Mouse (Mus musculus): Measurements from ENCODE around the gene Pld1. TPM values are rescaled to one million over a fixed set of nuclear protein-coding genes. Genes with fewer than 3 reads are reported as not detected.

Pld1 gene
- 3.1 and 4.2 TPM in 2 replicates for polyA plus RNA-seq (2016; fragmentation: Nextera tagmentation; extraction: Ambion mirVana)

GRCm38 (mm10) chr3:27938381-27939323, at the start of gene Pld1:
Gene Pld1 (plus strand): TSS chr3:27938695.
- Histone ChIP-seq H3K27ac (peak within 1 kb of the TSS; percentile 8; the same call in 1 of the 2 replicates), H3K9me3 (no peaks in the 10 kb centered on the region), H3K27me3 (no peaks in the 10 kb centered on the region; the same call in 1 of the 2 replicates), H3K4me1 (0 out of 2 replicates have a peak, but pooled peaks cover 11% of the 10 kb centered on the region), H3K4me2 (replicated peaks) (peak within 1 kb of the TSS; percentile 98), H3K36me3 (no peaks in the 10 kb centered on the region), H3K9ac (peak within 1 kb of the TSS; percentile 66), H3K4me3 (peak within 1 kb of the TSS; percentile 56)
- ATAC-seq (ENCODE audit: insufficient number of reproducible peaks, insufficient read depth, low FRiP score, low TSS enrichment), result peak; percentile 77
- under 1% methylated on average over 60 of the region's 68 CpGs for WGBS

GRCm38 (mm10) chr3:27896318-27896892, 42.1 kb upstream of the Pld1 start, which contains the start of gene Tmem212:
Gene Tmem212 (minus strand): TSS chr3:27896368.
- Histone ChIP-seq H3K4me3 (no peak within 1 kb of the TSS), H3K4me1 (peaks cover 16% of the 10 kb centered on the region), H3K27me3 (no peaks in the 10 kb centered on the region), H3K27ac (0 out of 2 replicates have a peak within 1 kb of the TSS, but pooled peaks have one; percentile 46), H3K9me3 (no peaks in the 10 kb centered on the region), H3K36me3 (no peaks in the 10 kb centered on the region), H3K4me2 (replicated peaks) (no peak within 1 kb of the TSS), H3K9ac (no peak within 1 kb of the TSS)
- ATAC-seq (ENCODE audit: insufficient number of reproducible peaks, insufficient read depth, low FRiP score, low TSS enrichment), result no peak
- WGBS, result 50% methylated on average over 8 of the region's 8 CpGs

GRCm38 (mm10) chr3:27898178-27898577, 40.3 kb upstream of the Pld1 start:
- H3K4me2 ChIP-seq (replicated peaks), result no peak overlapping the region
- no peak for ATAC-seq (ENCODE audit: insufficient number of reproducible peaks, insufficient read depth, low FRiP score, low TSS enrichment)
- no peak overlapping the region for H3K27ac ChIP-seq
- H3K27me3 ChIP-seq, result no peaks in the 10 kb centered on the region
- no peaks in the 10 kb centered on the region for H3K9me3 ChIP-seq
- 72% methylated on average over 10 of the region's 10 CpGs for WGBS
- peaks cover 16% of the 10 kb centered on the region for H3K4me1 ChIP-seq
- no peak overlapping the region for H3K4me3 ChIP-seq
- no peak overlapping the region for H3K9ac ChIP-seq
- H3K36me3 ChIP-seq, result no peaks in the 10 kb centered on the region

GRCm38 (mm10) chr3:27899012-27899726, 39.3 kb upstream of the Pld1 start:
- Histone ChIP-seq H3K4me1 (peaks cover 16% of the 10 kb centered on the region), H3K4me2 (replicated peaks) (no peak overlapping the region), H3K9ac (no peak overlapping the region), H3K36me3 (no peaks in the 10 kb centered on the region), H3K9me3 (no peaks in the 10 kb centered on the region), H3K4me3 (no peak overlapping the region), H3K27me3 (no peaks in the 10 kb centered on the region), H3K27ac (no peak overlapping the region)
- WGBS, result 57% methylated on average over 13 of the region's 13 CpGs
- ATAC-seq (ENCODE audit: insufficient number of reproducible peaks, insufficient read depth, low FRiP score, low TSS enrichment), result no peak

GRCm38 (mm10) chr3:27901846-27902245, 36.6 kb upstream of the Pld1 start:
- WGBS, result 94% methylated on average over 6 of the region's 6 CpGs
- H3K36me3 ChIP-seq, result no peaks in the 10 kb centered on the region
- no peak overlapping the region for H3K27ac ChIP-seq
- H3K27me3 ChIP-seq, result no peaks in the 10 kb centered on the region
- no peak overlapping the region for H3K4me3 ChIP-seq
- ATAC-seq (ENCODE audit: insufficient number of reproducible peaks, insufficient read depth, low FRiP score, low TSS enrichment), result no peak
- peaks cover 13% of the 10 kb centered on the region for H3K4me1 ChIP-seq
- H3K9me3 ChIP-seq, result no peaks in the 10 kb centered on the region
- no peak overlapping the region for H3K4me2 ChIP-seq (replicated peaks)
- no peak overlapping the region for H3K9ac ChIP-seq

GRCm38 (mm10) chr3:27904659-27905330, 33.7 kb upstream of the Pld1 start:
- no peak for ATAC-seq (ENCODE audit: insufficient number of reproducible peaks, insufficient read depth, low FRiP score, low TSS enrichment)
- no peaks in the 10 kb centered on the region for H3K27me3 ChIP-seq
- no peak overlapping the region for H3K4me2 ChIP-seq (replicated peaks)
- no peaks in the 10 kb centered on the region for H3K36me3 ChIP-seq
- no peaks in the 10 kb centered on the region for H3K4me1 ChIP-seq
- no peak overlapping the region for H3K27ac ChIP-seq
- no peak overlapping the region for H3K9ac ChIP-seq
- WGBS, result 71% methylated on average over 13 of the region's 13 CpGs
- H3K9me3 ChIP-seq, result no peaks in the 10 kb centered on the region
- no peak overlapping the region for H3K4me3 ChIP-seq

- H3K4me3 ChIP-seq, result no peak overlapping the region
- WGBS, result 68% methylated on average over 7 of the region's 7 CpGs
- ATAC-seq (ENCODE audit: insufficient number of reproducible peaks, insufficient read depth, low FRiP score, low TSS enrichment), result peak; percentile 52; the same call in 1 of the 2 replicates
- no peak overlapping the region for H3K4me2 ChIP-seq (replicated peaks)
- H3K36me3 ChIP-seq, result no peaks in the 10 kb centered on the region
- H3K27me3 ChIP-seq, result no peaks in the 10 kb centered on the region
- H3K27ac ChIP-seq, result no peak overlapping the region
- H3K9me3 ChIP-seq, result no peaks in the 10 kb centered on the region
- no peaks in the 10 kb centered on the region for H3K4me1 ChIP-seq
- no peak overlapping the region for H3K9ac ChIP-seq
Measured at GRCm38 (mm10) chr3:27906647-27907209, 31.8 kb upstream of the Pld1 start.

- no peaks in the 10 kb centered on the region for H3K9me3 ChIP-seq
- no peak overlapping the region for H3K4me3 ChIP-seq
- H3K36me3 ChIP-seq, result no peaks in the 10 kb centered on the region
- no peak overlapping the region for H3K4me2 ChIP-seq (replicated peaks)
- no peaks in the 10 kb centered on the region for H3K27me3 ChIP-seq
- no peak overlapping the region for H3K9ac ChIP-seq
- WGBS, result 80% methylated on average over 2 of the region's 2 CpGs
- no peaks in the 10 kb centered on the region for H3K4me1 ChIP-seq
- no peak overlapping the region for H3K27ac ChIP-seq
- no peak for ATAC-seq (ENCODE audit: insufficient number of reproducible peaks, insufficient read depth, low FRiP score, low TSS enrichment)
Measured at GRCm38 (mm10) chr3:27907301-27907700, 31.2 kb upstream of the Pld1 start.

- H3K27ac ChIP-seq, result no peak overlapping the region
- H3K9ac ChIP-seq, result no peak overlapping the region
- H3K4me1 ChIP-seq, result no peaks in the 10 kb centered on the region
- H3K4me3 ChIP-seq, result no peak overlapping the region
- 86% methylated on average over 2 of the region's 2 CpGs for WGBS
- no peak overlapping the region for H3K4me2 ChIP-seq (replicated peaks)
- H3K9me3 ChIP-seq, result no peaks in the 10 kb centered on the region
- H3K36me3 ChIP-seq, result no peaks in the 10 kb centered on the region
- ATAC-seq (ENCODE audit: insufficient number of reproducible peaks, insufficient read depth, low FRiP score, low TSS enrichment), result no peak
- H3K27me3 ChIP-seq, result no peaks in the 10 kb centered on the region
Measured at GRCm38 (mm10) chr3:27908316-27908715, 30.2 kb upstream of the Pld1 start.

GRCm38 (mm10) chr3:27909016-27909415, 29.5 kb upstream of the Pld1 start:
- Histone ChIP-seq H3K4me1 (no peaks in the 10 kb centered on the region), H3K4me3 (no peak overlapping the region), H3K27ac (no peak overlapping the region), H3K36me3 (no peaks in the 10 kb centered on the region), H3K27me3 (no peaks in the 10 kb centered on the region), H3K9ac (no peak overlapping the region), H3K4me2 (replicated peaks) (no peak overlapping the region), H3K9me3 (no peaks in the 10 kb centered on the region)
- WGBS, result 88% methylated on average over 3 of the region's 3 CpGs
- no peak for ATAC-seq (ENCODE audit: insufficient number of reproducible peaks, insufficient read depth, low FRiP score, low TSS enrichment)
